Mouse (Mus musculus): Measurements from ENCODE around the gene Eef1e1.
A peak's percentile ranks its signal among the peaks of the same experiment; 100 is the strongest.
"Not testable (repeated sequence)": the region's sequence is repeated elsewhere in the genome, so short reads cannot be mapped to it uniquely, and the experiment has no call there.

The Eef1e1 gene

GRCm38 (mm10) chr13:38658528-38659280 lies at the start of gene Eef1e1:
Gene Eef1e1 (minus strand): TSS chr13:38659058.
- DNase-seq: peak; percentile 97

GRCm38 (mm10) chr13:38690845-38691244 lies 32.0 kb upstream of the Eef1e1 start:
- DNase-seq: no peak

GRCm38 (mm10) chr13:38690028-38690427 lies 31.2 kb upstream of the Eef1e1 start:
- no peak for DNase-seq

GRCm38 (mm10) chr13:38688761-38689160 lies 29.9 kb upstream of the Eef1e1 start:
- no peak for DNase-seq

- no peak for DNase-seq
These were observed 13.5 kb upstream of the Eef1e1 start for GRCm38 (mm10) chr13:38672336-38672735.

- not testable (repeated sequence) for DNase-seq
These were observed 12.6 kb upstream of the Eef1e1 start for GRCm38 (mm10) chr13:38671451-38671850.

- no peak for DNase-seq
These were observed 11.2 kb upstream of the Eef1e1 start for GRCm38 (mm10) chr13:38670051-38670450.

- peak; percentile 59 for DNase-seq
These were observed 9.7 kb upstream of the Eef1e1 start for GRCm38 (mm10) chr13:38668514-38668913.

GRCm38 (mm10) chr13:38664753-38665152 lies 5.9 kb upstream of the Eef1e1 start:
- no peak for DNase-seq

GRCm38 (mm10) chr13:38659524-38660136 lies 772 bp upstream of the Eef1e1 start:
- peak; percentile 12 for DNase-seq

GRCm38 (mm10) chr13:38657865-38658264 lies 993 bp downstream of the Eef1e1 start:
- DNase-seq: no peak

GRCm38 (mm10) chr13:38650292-38650691 lies 8.6 kb downstream of the Eef1e1 start:
- no peak for DNase-seq

GRCm38 (mm10) chr13:38649069-38649468 lies 9.8 kb downstream of the Eef1e1 start:
- no peak for DNase-seq

- no peak for DNase-seq
These were observed 17.4 kb downstream of the Eef1e1 start for GRCm38 (mm10) chr13:38641414-38641813.

GRCm38 (mm10) chr13:38640961-38641360 lies 17.9 kb downstream of the Eef1e1 start:
- DNase-seq: no peak

GRCm38 (mm10) chr13:38638694-38639093 lies 20.2 kb downstream of the Eef1e1 start:
- no peak for DNase-seq

- DNase-seq: peak; percentile 96
These were observed 24.0 kb downstream of the Eef1e1 start, which contains the start of gene Bloc1s5 for GRCm38 (mm10) chr13:38634800-38635269. Gene Bloc1s5 (minus strand): TSS chr13:38635109.

- peak; percentile 16 for DNase-seq
These were observed 24.5 kb downstream of the Eef1e1 start for GRCm38 (mm10) chr13:38634256-38634799.

- no peak for DNase-seq
These were observed 25.4 kb downstream of the Eef1e1 start for GRCm38 (mm10) chr13:38633287-38634000.

GRCm38 (mm10) chr13:38632556-38632955 lies 26.3 kb downstream of the Eef1e1 start:
- no peak for DNase-seq

GRCm38 (mm10) chr13:38626229-38626525 lies 32.7 kb downstream of the Eef1e1 start:
- no peak for DNase-seq

GRCm38 (mm10) chr13:38625492-38626228 lies 33.2 kb downstream of the Eef1e1 start:
- DNase-seq: no peak
